20 mouse cellular contexts compared by ENCODE assay signal in the genomic region with DNA sequence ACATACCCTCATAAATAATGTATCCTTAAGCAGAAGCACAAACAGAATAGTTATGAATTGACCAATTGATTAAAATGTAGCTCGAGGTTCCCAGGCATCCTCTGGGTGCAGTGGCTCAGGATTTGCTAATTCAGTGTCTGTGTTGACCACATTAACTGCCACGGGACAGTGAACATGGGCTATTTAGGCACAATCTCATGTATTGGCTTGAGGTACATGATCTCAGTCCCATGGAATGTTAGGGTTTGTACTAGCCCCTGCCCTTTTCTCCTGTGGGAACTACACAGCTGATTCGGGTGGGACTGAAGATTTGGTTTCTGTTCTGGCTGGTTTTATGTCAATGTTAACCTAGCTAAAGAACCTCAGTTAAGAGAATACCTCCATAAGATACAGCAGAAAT. TPM values are rescaled to one million over a fixed set of nuclear protein-coding genes. Genes with fewer than 3 reads are reported as not detected.
DNase-seq lines count a peak whose midpoint lies in the region; ATAC-seq lines count a peak whose summit lies in the region.
"Had no signal": no experiment of that assay in that cellular context is flagged by ENCODE, and none has a peak within 500 bp of the region (broad histone marks: within the 10 kb centered on the region; RNA-seq: fewer than 3 reads in every experiment).

No protein-coding gene starts in this region.

- H3K27me3 ChIP-seq in hindbrain, embryonic 16.5 days (replicated peaks; ENCODE audit: control insufficient read depth, insufficient read depth, low read length): no peaks in the 10 kb centered on the region
- H3K27me3 ChIP-seq in hindbrain, embryonic 14.5 days (ENCODE audit: control insufficient read depth, insufficient read depth, low read length): no peaks in the 10 kb centered on the region
- no peaks in the 10 kb centered on the region for H3K27me3 ChIP-seq in neural tube, embryonic 12.5 days (replicated peaks)
- no peaks in the 10 kb centered on the region; the same call in 1 of the 2 replicates for H3K27me3 ChIP-seq in neural tube, embryonic 15.5 days (replicated peaks)
- no peaks in the 10 kb centered on the region for H3K27me3 ChIP-seq in forebrain, embryonic 13.5 days
- H3K27me3 ChIP-seq: liver, embryonic 12.5 days; lung, embryonic 15.5 days had no signal

- 45% methylated on average over 3 of the region's 3 CpGs for WGBS in hindbrain, embryonic 16.5 days
- WGBS in hindbrain, embryonic 14.5 days: 50% methylated on average over 3 of the region's 3 CpGs
- WGBS in neural tube, embryonic 12.5 days: 62% methylated on average over 3 of the region's 3 CpGs
- WGBS in neural tube, embryonic 15.5 days: 49% methylated on average over 3 of the region's 3 CpGs
- 50% methylated on average over 3 of the region's 3 CpGs for WGBS in forebrain, embryonic 13.5 days

- no peaks in the 10 kb centered on the region for H3K9me3 ChIP-seq in hindbrain, embryonic 16.5 days (ENCODE audit: control insufficient read depth, low read length)
- H3K9me3 ChIP-seq in hindbrain, embryonic 14.5 days (ENCODE audit: control insufficient read depth, low read length): no peaks in the 10 kb centered on the region
- no peaks in the 10 kb centered on the region for H3K9me3 ChIP-seq in neural tube, embryonic 12.5 days
- no peaks in the 10 kb centered on the region for H3K9me3 ChIP-seq in neural tube, embryonic 15.5 days (replicated peaks)
- no peaks in the 10 kb centered on the region for H3K9me3 ChIP-seq in forebrain, embryonic 13.5 days (replicated peaks)
- H3K9me3 ChIP-seq: G1E; heart, embryonic 13.5 days; liver, embryonic 12.5 days; lung, embryonic 15.5 days had no signal

- no peak overlapping the region for H3K27ac ChIP-seq in hindbrain, embryonic 16.5 days (ENCODE audit: low read depth, low read length)
- no peak overlapping the region for H3K27ac ChIP-seq in hindbrain, embryonic 14.5 days
- no peak overlapping the region for H3K27ac ChIP-seq in neural tube, embryonic 12.5 days
- H3K27ac ChIP-seq in neural tube, embryonic 15.5 days (replicated peaks): no peak overlapping the region
- no peak overlapping the region for H3K27ac ChIP-seq in forebrain, embryonic 13.5 days
- H3K27ac ChIP-seq: heart, embryonic 13.5 days; liver, embryonic 12.5 days; lung, embryonic 15.5 days; macrophage had no signal

- H3K4me2 ChIP-seq in hindbrain, embryonic 16.5 days (ENCODE audit: low read length): no peak overlapping the region
- H3K4me2 ChIP-seq in hindbrain, embryonic 14.5 days (replicated peaks): no peak overlapping the region
- no peak overlapping the region for H3K4me2 ChIP-seq in neural tube, embryonic 12.5 days (replicated peaks)
- no peak overlapping the region for H3K4me2 ChIP-seq in neural tube, embryonic 15.5 days
- no peak overlapping the region for H3K4me2 ChIP-seq in forebrain, embryonic 13.5 days
- H3K4me2 ChIP-seq: heart, embryonic 13.5 days; liver, embryonic 12.5 days; lung, embryonic 15.5 days had no signal

- H3K4me1 ChIP-seq in hindbrain, embryonic 16.5 days (ENCODE audit: control insufficient read depth, insufficient read depth, low read depth, low read length): peaks cover 4% of the 10 kb centered on the region; the same call in 1 of the 2 replicates
- H3K4me1 ChIP-seq in hindbrain, embryonic 14.5 days (replicated peaks; ENCODE audit: control insufficient read depth, insufficient read depth, low read length): no peaks in the 10 kb centered on the region
- no peaks in the 10 kb centered on the region for H3K4me1 ChIP-seq in neural tube, embryonic 12.5 days
- H3K4me1 ChIP-seq in neural tube, embryonic 15.5 days: no peaks in the 10 kb centered on the region
- H3K4me1 ChIP-seq in forebrain, embryonic 13.5 days: no peaks in the 10 kb centered on the region
- H3K4me1 ChIP-seq: heart, embryonic 13.5 days; liver, embryonic 12.5 days had no signal

- no peak overlapping the region for H3K9ac ChIP-seq in hindbrain, embryonic 16.5 days (ENCODE audit: low read depth, low read length)
- H3K9ac ChIP-seq in hindbrain, embryonic 14.5 days: no peak overlapping the region
- no peak overlapping the region for H3K9ac ChIP-seq in neural tube, embryonic 12.5 days
- no peak overlapping the region for H3K9ac ChIP-seq in neural tube, embryonic 15.5 days (replicated peaks)
- no peak overlapping the region for H3K9ac ChIP-seq in forebrain, embryonic 13.5 days
- H3K9ac ChIP-seq: heart, embryonic 13.5 days; liver, embryonic 12.5 days; lung, embryonic 15.5 days had no signal

- H3K36me3 ChIP-seq in hindbrain, embryonic 16.5 days (ENCODE audit: control insufficient read depth, insufficient read depth, low read length): no peaks in the 10 kb centered on the region
- H3K36me3 ChIP-seq in hindbrain, embryonic 14.5 days (replicated peaks; ENCODE audit: control insufficient read depth, insufficient read depth): no peaks in the 10 kb centered on the region
- no peaks in the 10 kb centered on the region for H3K36me3 ChIP-seq in neural tube, embryonic 12.5 days
- no peaks in the 10 kb centered on the region for H3K36me3 ChIP-seq in neural tube, embryonic 15.5 days
- no peaks in the 10 kb centered on the region for H3K36me3 ChIP-seq in forebrain, embryonic 13.5 days (ENCODE audit: poor library complexity, severe bottlenecking)
- H3K36me3 ChIP-seq: G1E; heart, embryonic 13.5 days; liver, embryonic 12.5 days; lung, embryonic 15.5 days had no signal

- H3K4me3 ChIP-seq in hindbrain, embryonic 16.5 days (ENCODE audit: low read length): no peak overlapping the region
- no peak overlapping the region for H3K4me3 ChIP-seq in hindbrain, embryonic 14.5 days (replicated peaks; ENCODE audit: low read length)
- H3K4me3 ChIP-seq in neural tube, embryonic 12.5 days: no peak overlapping the region
- no peak overlapping the region for H3K4me3 ChIP-seq in neural tube, embryonic 15.5 days (replicated peaks)
- no peak overlapping the region for H3K4me3 ChIP-seq in forebrain, embryonic 13.5 days
- H3K4me3 ChIP-seq: heart, embryonic 13.5 days; liver, embryonic 12.5 days; lung, embryonic 15.5 days had no signal

- peak; percentile 40; the same call in 1 of the 2 replicates for ATAC-seq in hindbrain, embryonic 16.5 days
- no peak for ATAC-seq in hindbrain, embryonic 14.5 days (ENCODE audit: low FRiP score)
- ATAC-seq in neural tube, embryonic 12.5 days (ENCODE audit: low FRiP score, low read depth): 0 out of 2 replicates have a peak, but pooled peaks have one; percentile 32
- ATAC-seq in neural tube, embryonic 15.5 days (ENCODE audit: low FRiP score): no peak
- ATAC-seq in forebrain, embryonic 13.5 days: peak; percentile 55
- no peak for ATAC-seq in erythroid progenitor cell, adult 5-6 weeks (replicated peaks; ENCODE audit: low FRiP score, poor library complexity, severe bottlenecking)
- ATAC-seq: inflammation-experienced regulatory T-cells, adult 6 months; liver, embryonic 12.5 days had no signal

- DNase-seq in hindbrain, embryonic 14.5 days (ENCODE audit: low spot score): no peak
- DNase-seq in right cerebral cortex, adult 18-20 months: no peak
- DNase-seq: adrenal gland, adult 2 months; cerebellum, adult 11 months; cerebellum, postnatal 25 days; heart, postnatal 4 days; kidney, postnatal 25 days; thymus, postnatal 4 days had no signal

RNA-seq across cellular contexts. Expression of gene 1700015F17Rik, which starts 17.4 kb away (rescaled TPM):
- not detected in 2 replicates for polyA plus RNA-seq in hindbrain, embryonic 16.5 days (2015; fragmentation: Nextera tagmentation; extraction: Ambion mirVana)
- not detected in 2 replicates for polyA plus RNA-seq in hindbrain, embryonic 14.5 days (2014; fragmentation: Nextera tagmentation; extraction: Ambion mirVana)
- polyA plus RNA-seq in neural tube, embryonic 12.5 days (2016; fragmentation: Nextera tagmentation; extraction: Ambion mirVana): not detected in 2 replicates
- polyA plus RNA-seq in neural tube, embryonic 15.5 days (2015; fragmentation: Nextera tagmentation; extraction: Ambion mirVana): not detected in 2 replicates
- not detected in 2 replicates for polyA plus RNA-seq in forebrain, embryonic 13.5 days (2015; fragmentation: Nextera tagmentation; extraction: Ambion mirVana)
- not detected in 2 replicates for total RNA-seq in erythroid progenitor cell, adult 5-6 weeks (2015; ENCODE audit: low replicate concordance)
- total RNA-seq in erythroid progenitor cell, adult 5-6 weeks (2017; ENCODE audit: low replicate concordance): not detected in 2 replicates
- total RNA-seq: adrenal gland, adult 2 months; G1E; heart, postnatal 4 days had no signal
- polyA plus RNA-seq: adrenal gland, adult 2 months; G1E; heart, embryonic 13.5 days; inflammation-experienced regulatory T-cells, adult 6 months; limb, embryonic 11.5 days; liver, embryonic 12.5 days; lung, embryonic 15.5 days; macrophage had no signal

RNA-seq across cellular contexts. Expression of gene Cldn12, which starts 18.4 kb away (rescaled TPM):
- polyA plus RNA-seq in hindbrain, embryonic 16.5 days (2015; fragmentation: Nextera tagmentation; extraction: Ambion mirVana): 16.4 and 19.6 TPM in 2 replicates
- 17.8 and 18.1 TPM in 2 replicates for polyA plus RNA-seq in hindbrain, embryonic 14.5 days (2014; fragmentation: Nextera tagmentation; extraction: Ambion mirVana)
- polyA plus RNA-seq in neural tube, embryonic 12.5 days (2016; fragmentation: Nextera tagmentation; extraction: Ambion mirVana): 31.0 and 35.5 TPM in 2 replicates
- polyA plus RNA-seq in neural tube, embryonic 15.5 days (2015; fragmentation: Nextera tagmentation; extraction: Ambion mirVana): 15.8 and 16.6 TPM in 2 replicates
- polyA plus RNA-seq in forebrain, embryonic 13.5 days (2015; fragmentation: Nextera tagmentation; extraction: Ambion mirVana): 24.1 and 29.1 TPM in 2 replicates
- not detected in 2 replicates for total RNA-seq in erythroid progenitor cell, adult 5-6 weeks (2015; ENCODE audit: low replicate concordance)
- total RNA-seq in erythroid progenitor cell, adult 5-6 weeks (2017; ENCODE audit: low replicate concordance): 0.77 and 0.83 TPM in 2 replicates

Comparison
In these comparisons a context has a peak if more than half of its experiments do, and no peak if none do; other contexts are left out.
1. ATAC-seq: peak in hindbrain, embryonic 16.5 days (single experiment), neural tube, embryonic 12.5 days (single experiment) and forebrain, embryonic 13.5 days (single experiment); none in hindbrain, embryonic 14.5 days (single experiment), neural tube, embryonic 15.5 days (single experiment) and erythroid progenitor cell, adult 5-6 weeks (single experiment).